Mouse (Mus musculus): ENCODE results near the gene Bnip3. TPM values are rescaled to one million over a fixed set of nuclear protein-coding genes. Genes with fewer than 3 reads are reported as not detected.

Gene Bnip3
- total RNA-seq (2015; ENCODE audit: low replicate concordance) (3.1 and 7.1 TPM in 2 replicates), total RNA-seq (2017; ENCODE audit: low replicate concordance) (5.7 and 12.5 TPM in 2 replicates)

DNA sequence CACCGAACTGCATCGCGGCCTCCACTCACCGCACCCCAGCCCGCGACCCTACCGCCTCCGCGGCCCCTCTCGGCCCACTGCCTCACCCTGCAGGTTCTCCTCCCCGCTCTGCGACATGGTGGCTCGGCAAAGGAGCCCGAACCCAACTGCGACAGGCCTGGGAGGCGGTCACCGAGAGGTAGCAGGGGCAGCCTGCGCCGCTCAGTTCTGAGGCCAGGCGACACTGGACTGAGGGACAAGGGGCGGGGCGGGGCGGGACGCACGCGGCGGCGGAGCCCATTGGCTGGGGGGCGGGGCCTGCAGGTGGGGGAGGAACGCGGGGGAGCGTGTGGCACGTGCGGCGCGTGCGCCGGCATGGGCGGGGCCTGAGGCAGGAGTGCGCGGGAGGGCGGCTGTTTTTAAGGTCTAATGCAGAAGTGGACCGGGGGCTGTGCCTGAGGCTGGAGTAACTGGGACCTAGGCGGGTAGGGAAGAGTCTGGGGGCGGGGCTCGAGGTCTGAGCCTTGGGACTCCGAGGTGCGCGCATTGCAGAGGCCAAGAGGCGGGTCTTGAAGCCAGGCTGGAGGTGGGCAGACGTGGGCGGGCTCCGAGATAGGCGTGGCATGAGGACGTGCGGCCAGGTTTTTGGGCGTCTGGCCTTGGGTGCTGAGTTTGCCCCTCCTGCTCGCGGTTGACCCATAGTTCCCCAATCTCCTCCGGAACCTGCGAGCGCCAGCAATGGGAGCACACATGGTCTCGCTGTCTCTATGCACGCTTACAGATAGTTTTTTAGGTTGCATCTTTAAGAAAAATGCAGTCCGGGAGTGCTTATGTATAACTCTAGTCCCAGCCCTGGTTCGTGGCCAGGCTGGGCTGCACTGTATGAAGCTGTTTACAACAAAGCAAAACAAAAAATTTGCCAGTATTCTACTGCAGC lies at the start of gene Bnip3:
Gene Bnip3, minus strand, starts transcription at position 243 of the 916 bp plus-strand sequence.
- peak; percentile 88 for ATAC-seq (replicated peaks; ENCODE audit: low FRiP score, poor library complexity, severe bottlenecking)

DNA sequence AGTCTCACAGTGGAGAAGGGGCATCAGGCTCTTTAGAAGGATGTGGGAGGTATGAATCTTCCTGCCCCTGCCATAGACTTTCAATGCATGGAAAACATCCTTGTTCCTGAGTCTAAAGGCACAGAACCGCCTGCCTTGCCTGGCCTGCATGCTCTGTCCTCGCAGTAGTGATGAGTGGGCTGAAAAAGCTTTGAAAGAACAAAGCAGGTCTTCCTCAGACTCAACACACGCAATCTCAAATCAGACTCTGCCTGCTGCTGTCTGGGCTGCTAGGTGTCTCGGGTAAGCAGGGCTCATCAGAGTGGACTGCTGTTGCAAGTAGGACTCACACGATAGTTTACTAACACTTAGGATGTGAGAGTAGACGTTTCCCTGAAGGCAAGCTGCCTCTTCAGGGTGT lies 47.8 kb upstream of the Bnip3 start:
- ATAC-seq (replicated peaks; ENCODE audit: low FRiP score, poor library complexity, severe bottlenecking), result no peak

GRCm38 (mm10) chr7:138955787-138956186 lies 46.5 kb upstream of the Bnip3 start:
- no peak for ATAC-seq (replicated peaks; ENCODE audit: low FRiP score, poor library complexity, severe bottlenecking)

DNA sequence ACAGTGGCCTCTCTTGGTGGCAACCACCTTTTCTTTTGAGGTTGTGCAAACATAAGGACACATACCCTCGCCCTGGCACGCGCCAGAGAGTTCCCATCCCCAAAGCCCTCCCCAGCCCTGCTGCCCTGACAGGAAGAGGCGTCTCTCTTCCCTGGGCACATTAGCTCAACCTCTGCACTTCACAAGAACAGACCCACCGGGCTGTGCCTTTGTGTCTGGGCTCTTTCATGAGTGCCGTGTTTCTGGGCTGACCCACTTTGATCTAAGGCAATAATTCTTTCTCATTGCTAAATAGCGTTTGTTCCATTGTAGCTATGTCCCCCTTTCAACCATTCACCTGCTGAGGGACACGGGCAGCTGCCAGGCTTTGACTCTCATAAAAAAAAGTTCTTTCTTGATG lies 39.0 kb upstream of the Bnip3 start:
- ATAC-seq (replicated peaks; ENCODE audit: low FRiP score, poor library complexity, severe bottlenecking), result no peak

GRCm38 (mm10) chr7:138947741-138948140 lies 38.4 kb upstream of the Bnip3 start:
- ATAC-seq (replicated peaks; ENCODE audit: low FRiP score, poor library complexity, severe bottlenecking), result no peak

DNA sequence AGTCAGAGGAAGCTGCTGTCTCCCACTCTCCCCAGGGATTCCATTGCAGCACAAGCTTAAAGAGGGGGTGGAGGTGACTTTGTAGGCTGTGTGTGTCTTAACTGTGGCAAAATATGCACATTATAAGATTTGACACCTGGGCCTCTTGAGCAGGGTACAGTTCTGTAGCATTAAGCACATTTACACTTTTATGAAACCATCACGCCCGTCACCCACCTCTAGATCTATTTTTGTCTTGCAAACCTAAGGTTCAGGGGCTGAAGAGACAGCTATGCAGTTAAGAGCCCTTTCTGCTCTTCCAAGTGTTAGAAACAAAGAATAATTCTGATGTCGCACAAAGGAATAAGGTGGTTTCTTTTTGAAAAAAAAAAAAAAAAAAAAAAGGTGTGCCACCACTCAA lies 36.3 kb upstream of the Bnip3 start:
- ATAC-seq (replicated peaks; ENCODE audit: low FRiP score, poor library complexity, severe bottlenecking), result no peak

- no peak for ATAC-seq (replicated peaks; ENCODE audit: low FRiP score, poor library complexity, severe bottlenecking)
Observed at GRCm38 (mm10) chr7:138942301-138942700, 33.0 kb upstream of the Bnip3 start.

DNA sequence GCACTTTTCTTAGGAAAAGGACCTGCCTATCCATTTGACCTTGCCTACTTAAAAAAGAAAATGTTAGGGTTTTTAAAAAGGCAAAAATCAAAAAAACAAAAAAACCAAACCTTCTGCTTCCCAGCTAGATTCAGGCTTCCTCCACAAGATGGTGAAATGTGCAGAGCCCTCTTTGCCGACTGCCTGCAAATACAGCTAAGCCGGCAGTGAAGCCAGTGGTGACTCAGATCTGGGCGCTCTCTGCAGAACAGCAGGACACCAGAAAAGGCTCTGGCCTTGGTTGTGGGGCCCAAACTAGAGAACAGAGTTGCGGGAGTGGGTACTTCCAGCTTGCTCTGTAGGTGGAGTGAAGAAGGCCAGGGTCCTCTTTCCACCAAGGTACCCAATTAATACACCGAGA lies 32.3 kb upstream of the Bnip3 start:
- ATAC-seq (replicated peaks; ENCODE audit: low FRiP score, poor library complexity, severe bottlenecking), result no peak

DNA sequence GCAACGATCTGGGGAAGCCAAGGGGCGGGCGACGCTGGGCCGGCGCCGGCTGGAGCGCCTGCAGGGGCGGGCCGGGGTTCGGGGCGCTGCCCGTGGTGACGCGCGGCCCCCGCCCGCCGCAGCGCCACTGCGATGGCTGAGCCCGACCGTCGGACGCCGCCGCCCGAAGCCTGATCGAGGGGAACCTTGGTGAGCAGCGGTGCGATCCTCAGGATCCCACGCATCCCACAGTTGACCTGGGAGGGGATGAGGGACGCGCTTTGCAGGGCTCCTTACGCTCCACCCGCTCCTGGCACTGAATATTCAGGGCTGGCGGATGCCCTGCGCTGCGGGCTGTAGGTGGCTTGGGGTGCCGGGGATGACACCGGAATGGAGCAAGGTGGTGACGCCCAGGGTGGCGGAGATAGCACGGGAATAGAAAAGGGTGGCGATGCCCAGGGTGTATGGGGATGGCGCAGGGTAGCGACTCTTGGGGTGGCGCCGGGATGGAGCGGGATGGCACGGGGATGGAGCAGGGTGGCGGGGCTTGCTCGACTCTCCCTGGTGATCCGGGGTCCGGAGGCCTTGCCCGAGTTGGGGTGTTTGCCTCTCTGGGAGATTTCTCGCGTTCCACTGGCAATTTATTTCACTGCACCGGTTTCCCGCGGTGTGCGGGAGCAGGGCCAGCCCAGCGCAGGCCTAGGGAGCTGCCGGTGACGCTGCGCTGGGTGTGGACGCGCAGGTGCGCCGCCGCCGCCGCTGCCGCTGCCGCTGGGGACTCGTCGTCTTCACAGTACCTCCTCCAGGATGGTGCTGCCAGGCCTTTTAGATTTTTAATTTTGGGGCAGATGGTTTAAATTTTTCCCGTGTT lies 31.5 kb upstream of the Bnip3 start, which contains the start of gene Jakmip3:
Gene Jakmip3, plus strand, starts transcription at position 119 of the 850 bp plus-strand sequence.
- ATAC-seq (replicated peaks; ENCODE audit: low FRiP score, poor library complexity, severe bottlenecking), result no peak

GRCm38 (mm10) chr7:138940256-138940611 lies 30.9 kb upstream of the Bnip3 start:
- no peak for ATAC-seq (replicated peaks; ENCODE audit: low FRiP score, poor library complexity, severe bottlenecking)

- ATAC-seq (replicated peaks; ENCODE audit: low FRiP score, poor library complexity, severe bottlenecking), result no peak
Observed at GRCm38 (mm10) chr7:138938991-138939390, 29.7 kb upstream of the Bnip3 start.

DNA sequence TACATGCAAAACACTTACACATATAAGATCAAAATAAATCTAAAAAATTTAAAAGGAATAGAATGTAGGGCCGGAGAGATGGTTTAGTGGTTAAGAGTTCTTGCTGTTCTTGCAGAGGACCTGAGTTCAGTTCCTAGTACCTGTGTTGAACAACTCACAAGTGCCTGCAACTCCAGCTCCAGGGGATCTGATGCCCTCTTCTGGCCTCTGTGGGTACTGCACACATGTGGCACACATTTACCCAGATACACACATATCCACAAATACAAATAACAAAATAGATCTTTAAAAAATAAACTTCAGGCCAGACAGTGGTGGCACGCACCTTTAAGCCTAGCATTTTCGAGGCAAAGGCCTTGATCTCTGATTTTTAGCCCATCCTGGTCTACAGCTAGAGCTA lies 25.2 kb upstream of the Bnip3 start:
- no peak for ATAC-seq (replicated peaks; ENCODE audit: low FRiP score, poor library complexity, severe bottlenecking)

DNA sequence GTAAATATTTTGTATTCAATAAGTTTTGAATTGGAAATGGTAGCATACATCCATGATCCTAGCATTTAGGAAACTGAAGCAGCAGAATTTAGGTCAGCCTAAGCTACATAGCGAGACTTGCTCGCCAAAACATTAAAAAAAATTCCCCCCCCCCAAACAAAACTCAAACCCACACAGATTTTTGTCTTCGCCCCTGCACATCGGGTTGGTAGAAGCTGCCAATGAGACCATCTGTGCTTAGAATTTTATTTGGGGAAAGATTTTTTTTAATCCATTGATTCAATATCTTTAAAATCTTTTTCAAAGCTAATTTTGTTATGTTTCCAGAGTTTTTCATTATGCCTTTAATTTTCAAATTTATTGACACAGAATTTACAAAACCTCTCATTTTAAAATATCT lies 19.1 kb upstream of the Bnip3 start:
- ATAC-seq (replicated peaks; ENCODE audit: low FRiP score, poor library complexity, severe bottlenecking), result no peak

DNA sequence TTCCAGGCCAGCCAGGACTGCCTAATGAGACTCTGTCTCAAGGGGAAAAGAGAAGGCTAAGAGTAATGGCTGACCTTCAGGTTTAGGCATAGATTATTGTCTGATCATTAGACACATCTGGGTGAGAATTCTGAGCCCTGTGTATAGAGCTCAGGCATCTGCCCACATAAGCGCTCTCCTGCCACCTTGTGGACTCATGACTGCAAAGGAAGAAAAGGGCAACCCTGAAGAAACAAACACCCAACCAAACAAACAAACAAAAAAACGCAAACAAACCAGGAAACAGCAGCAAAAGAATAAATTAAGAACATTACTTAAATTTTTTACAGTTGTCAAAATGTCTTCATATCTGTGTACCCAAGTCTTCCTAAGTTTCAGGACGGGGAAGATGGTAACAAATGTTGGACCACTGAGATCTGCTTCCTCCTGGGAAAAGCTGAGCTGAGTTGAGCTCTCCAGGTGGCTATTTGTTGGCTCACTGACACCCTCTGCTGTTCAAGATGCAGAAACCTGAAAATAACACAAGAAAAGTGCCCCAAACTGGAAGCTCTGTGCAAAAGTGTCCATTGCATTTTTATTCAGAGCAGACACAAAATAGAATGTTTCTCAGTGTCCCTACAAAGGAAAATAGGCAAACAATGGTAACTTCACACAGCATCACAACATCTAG lies 14.6 kb upstream of the Bnip3 start:
- no peak for ATAC-seq (replicated peaks; ENCODE audit: low FRiP score, poor library complexity, severe bottlenecking)

GRCm38 (mm10) chr7:138921611-138922010 lies 12.3 kb upstream of the Bnip3 start:
- no peak for ATAC-seq (replicated peaks; ENCODE audit: low FRiP score, poor library complexity, severe bottlenecking)

- 0 out of 2 replicates have a peak, but pooled peaks have one; percentile 42 for ATAC-seq (replicated peaks; ENCODE audit: low FRiP score, poor library complexity, severe bottlenecking)
Observed at GRCm38 (mm10) chr7:138919156-138919944, 10.0 kb upstream of the Bnip3 start.

DNA sequence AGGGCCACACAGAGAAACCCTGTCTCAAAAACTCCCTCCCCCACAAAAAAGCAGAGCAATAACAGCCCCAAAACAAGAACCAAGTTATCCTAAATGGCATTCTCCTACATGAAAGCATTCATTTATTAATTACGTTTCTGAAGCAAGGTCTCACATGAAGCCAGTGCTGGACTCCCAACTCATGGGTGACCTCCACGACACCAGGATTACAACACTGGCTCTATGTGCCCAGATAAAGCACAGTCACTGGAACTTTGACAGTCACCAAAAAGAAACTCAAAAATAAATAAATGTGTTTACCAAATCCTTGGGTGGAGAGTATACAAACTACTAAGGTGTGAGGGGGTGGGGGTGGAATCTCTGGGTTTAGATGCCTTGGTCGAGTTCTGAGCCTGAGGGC lies 4.3 kb upstream of the Bnip3 start:
- ATAC-seq (replicated peaks; ENCODE audit: low FRiP score, poor library complexity, severe bottlenecking), result no peak

DNA sequence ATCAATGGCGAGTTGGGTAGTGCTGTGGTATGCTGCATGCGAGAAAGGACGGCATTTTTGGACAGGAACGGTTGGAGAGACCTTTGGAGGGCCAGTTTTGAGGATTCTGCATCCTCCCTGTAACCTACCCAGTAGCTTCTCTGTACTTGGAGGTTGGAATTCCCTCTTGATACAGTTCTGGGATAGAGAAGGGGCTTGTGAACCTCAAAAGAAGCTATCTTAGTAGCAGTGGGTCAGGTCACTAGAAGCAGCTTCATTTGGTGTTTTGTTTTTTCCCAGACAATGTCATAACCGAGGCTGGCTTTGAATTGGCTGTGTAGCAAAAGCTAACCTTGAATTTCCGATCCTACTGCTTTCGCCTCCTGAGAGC lies 859 bp upstream of the Bnip3 start:
- ATAC-seq (replicated peaks; ENCODE audit: low FRiP score, poor library complexity, severe bottlenecking), result no peak

GRCm38 (mm10) chr7:138908768-138909276 lies 497 bp downstream of the Bnip3 start:
- no peak for ATAC-seq (replicated peaks; ENCODE audit: low FRiP score, poor library complexity, severe bottlenecking)
